Mouse (Mus musculus) liver, adult 2 months (tissue): ENCODE measurements around the gene Epb41l3. TPM values are rescaled to one million over a fixed set of nuclear protein-coding genes. Genes with fewer than 3 reads are reported as not detected.

Experiments
- DNase-seq: peaks from one replicate; pipeline ENCODE4 v3.0.0-alpha.2; 2011; ENCODE audit warnings: low read depth, low spot score; ENCODE audit errors: extremely low read depth
- H3K27ac ChIP-seq: fragments of 200-500 bp; replicated peaks from 2 replicates; pipeline ENCODE4 v1.5.1; 2012; ENCODE audit warnings: low read depth, mild to moderate bottlenecking, control low read depth, inconsistent platforms, low read length; ENCODE audit not compliant: insufficient read depth
- H3K27me3 ChIP-seq: fragments of 200-500 bp; 2 replicates; pipeline ENCODE4 v1.6.1; 2012; ENCODE audit warnings: mild to moderate bottlenecking, moderate library complexity, low read length, inconsistent platforms; ENCODE audit not compliant: control insufficient read depth, insufficient read depth
- H3K36me3 ChIP-seq: fragments of 200-500 bp; 2 replicates; pipeline ENCODE4 v1.6.1; 2012; ENCODE audit warnings: low read length, inconsistent platforms; ENCODE audit not compliant: control insufficient read depth, insufficient read depth
- H3K4me1 ChIP-seq: fragments of 200-500 bp; 2 replicates; pipeline ENCODE4 v1.6.1; 2011; ENCODE audit warnings: low read length; ENCODE audit not compliant: control insufficient read depth, insufficient read depth
- H3K4me3 ChIP-seq: fragments of 200-500 bp; 2 replicates; pipeline ENCODE4 v1.5.1; 2011; ENCODE audit warnings: low read depth, mild to moderate bottlenecking, control low read depth, low read length, moderate library complexity; ENCODE audit not compliant: insufficient read depth
- H3K79me2 ChIP-seq: fragments of 200-500 bp; 2 replicates; pipeline ENCODE4 v1.6.1; 2012; ENCODE audit warnings: inconsistent platforms, mild to moderate bottlenecking, low read length, moderate library complexity; ENCODE audit not compliant: control insufficient read depth, insufficient read depth
- H3K9ac ChIP-seq: fragments of 200-500 bp; 2 replicates; pipeline ENCODE4 v1.6.1; 2012; ENCODE audit warnings: low read depth, mild to moderate bottlenecking, control low read depth, inconsistent platforms, low read length
- CTCF ChIP-seq: fragments of 200-500 bp; IDR thresholded peaks from 2 replicates; pipeline ENCODE4 v1.5.1; 2011; ENCODE audit warnings: low read depth, low read length, control low read depth
- POLR2A ChIP-seq: fragments of 200-500 bp; IDR thresholded peaks from 2 replicates; pipeline ENCODE4 v1.6.1; 2011; ENCODE audit warnings: low read length, control low read depth; ENCODE audit not compliant: insufficient read depth; ENCODE audit errors: extremely low read depth
- WGBS: fragments of 180-500 bp; shearing (Covaris S2); methylation state at CpG from one replicate; pipeline ENCODE4 v1.1.7; 2018; 5-methylcytosine and 5-hydroxymethylcytosine counted together
- polyA plus RNA-seq: library from polyadenylated mRNA; depleted of rRNA; stranded (reverse); fragments of >200 nt; gene quantifications from 2 replicates; pipeline ENCODE4 v1.2.3, GENCODE M21; 2012
- total RNA-seq: library from RNA; depleted of rRNA; stranded (reverse); fragments of >200 nt; gene quantifications from 2 replicates; pipeline ENCODE4 v1.2.3, GENCODE M21; 2014

The Epb41l3 gene
- total and polyA plus RNA-seq, 2 experiments: 0.69 to 3.6 TPM

GRCm38 (mm10) chr17:69059760-69060159, 15.7 kb upstream of the Epb41l3 start:
- no peaks in the 10 kb centered on the region for H3K4me1 ChIP-seq
- H3K36me3 ChIP-seq: no peaks in the 10 kb centered on the region
- H3K4me3 ChIP-seq: no peak overlapping the region
- H3K79me2 ChIP-seq: no peaks in the 10 kb centered on the region
- no peak overlapping the region for H3K9ac ChIP-seq
- no peaks in the 10 kb centered on the region for H3K27me3 ChIP-seq
- WGBS: 83% methylated on average over 7 of the region's 7 CpGs
- no peak for DNase-seq
- no peak for TF ChIP-seq POLR2A
- TF ChIP-seq CTCF: no peak
- no peak overlapping the region for H3K27ac ChIP-seq

DNA sequence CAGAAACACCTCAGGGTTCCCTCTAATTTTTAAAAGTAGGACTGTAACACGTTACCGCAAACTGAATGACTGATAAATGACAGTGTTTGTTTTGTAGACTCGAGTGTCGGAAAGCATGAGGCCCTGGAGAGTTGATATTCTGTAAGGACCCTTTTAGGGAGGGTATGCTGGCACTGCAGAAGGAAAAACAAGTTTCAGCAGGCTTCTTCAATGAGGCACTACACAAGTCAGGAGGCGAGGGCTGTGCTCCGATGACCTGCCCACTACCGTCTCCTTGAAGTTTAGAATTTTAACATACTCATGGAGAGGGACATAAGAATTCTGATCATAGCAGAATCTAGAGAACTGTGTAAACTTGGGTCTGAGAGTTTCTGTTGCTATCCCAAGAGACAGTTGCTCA, 15.1 kb upstream of the Epb41l3 start:
- WGBS: 83% methylated on average over 7 of the region's 7 CpGs
- H3K4me3 ChIP-seq: no peak overlapping the region
- no peak for DNase-seq
- no peaks in the 10 kb centered on the region for H3K79me2 ChIP-seq
- no peak overlapping the region for H3K9ac ChIP-seq
- H3K27ac ChIP-seq: no peak overlapping the region
- TF ChIP-seq CTCF (no peak), POLR2A (no peak)
- H3K36me3 ChIP-seq: no peaks in the 10 kb centered on the region
- no peaks in the 10 kb centered on the region for H3K27me3 ChIP-seq
- H3K4me1 ChIP-seq: no peaks in the 10 kb centered on the region

DNA sequence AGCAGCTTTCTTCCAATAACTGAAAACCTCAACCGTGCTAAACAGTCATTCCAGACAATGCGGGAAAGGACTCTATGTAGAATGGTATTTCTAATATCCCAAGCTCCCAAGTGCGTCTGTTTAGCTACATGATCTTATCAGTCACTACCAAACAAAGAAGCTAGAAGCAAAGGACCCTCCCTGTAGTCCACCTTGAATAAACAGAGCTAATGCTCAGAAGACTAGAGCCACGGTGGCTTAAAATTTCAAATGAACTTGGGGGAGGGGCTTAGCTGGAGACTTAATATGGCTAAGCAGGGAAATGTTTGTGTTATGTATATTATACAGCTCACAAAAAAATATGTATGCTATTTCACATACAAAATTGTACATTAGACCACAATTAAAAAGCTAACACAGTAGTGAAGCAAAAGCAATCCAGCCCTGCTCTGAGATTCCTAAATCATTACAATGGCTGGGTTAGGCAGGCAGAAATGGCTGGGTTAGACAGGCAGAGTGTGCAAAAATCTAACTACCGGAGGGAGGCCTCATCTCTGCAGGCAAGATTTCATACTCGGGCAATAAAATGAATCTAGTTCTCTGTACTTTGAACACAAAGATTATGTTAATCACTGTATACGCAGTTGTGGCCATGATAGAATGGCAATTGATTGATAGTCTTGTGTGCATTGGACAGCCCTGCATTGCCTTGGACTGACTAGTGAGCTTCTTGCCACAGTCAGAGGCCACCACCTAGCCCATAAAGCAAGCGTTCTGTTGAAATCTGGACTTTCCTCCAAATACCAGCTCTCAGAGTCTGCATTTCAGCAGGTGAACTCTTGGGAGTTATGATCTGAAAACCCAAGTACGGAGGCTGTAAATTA, 13.4 kb upstream of the Epb41l3 start:
- no peaks in the 10 kb centered on the region for H3K27me3 ChIP-seq
- no peak for TF ChIP-seq CTCF
- no peak for TF ChIP-seq POLR2A
- no peak overlapping the region for H3K9ac ChIP-seq
- H3K27ac ChIP-seq: no peak overlapping the region
- no peaks in the 10 kb centered on the region for H3K79me2 ChIP-seq
- H3K4me1 ChIP-seq: no peaks in the 10 kb centered on the region
- WGBS: 61% methylated on average over 9 of the region's 9 CpGs
- DNase-seq: no peak
- H3K4me3 ChIP-seq: no peak overlapping the region
- no peaks in the 10 kb centered on the region for H3K36me3 ChIP-seq

DNA sequence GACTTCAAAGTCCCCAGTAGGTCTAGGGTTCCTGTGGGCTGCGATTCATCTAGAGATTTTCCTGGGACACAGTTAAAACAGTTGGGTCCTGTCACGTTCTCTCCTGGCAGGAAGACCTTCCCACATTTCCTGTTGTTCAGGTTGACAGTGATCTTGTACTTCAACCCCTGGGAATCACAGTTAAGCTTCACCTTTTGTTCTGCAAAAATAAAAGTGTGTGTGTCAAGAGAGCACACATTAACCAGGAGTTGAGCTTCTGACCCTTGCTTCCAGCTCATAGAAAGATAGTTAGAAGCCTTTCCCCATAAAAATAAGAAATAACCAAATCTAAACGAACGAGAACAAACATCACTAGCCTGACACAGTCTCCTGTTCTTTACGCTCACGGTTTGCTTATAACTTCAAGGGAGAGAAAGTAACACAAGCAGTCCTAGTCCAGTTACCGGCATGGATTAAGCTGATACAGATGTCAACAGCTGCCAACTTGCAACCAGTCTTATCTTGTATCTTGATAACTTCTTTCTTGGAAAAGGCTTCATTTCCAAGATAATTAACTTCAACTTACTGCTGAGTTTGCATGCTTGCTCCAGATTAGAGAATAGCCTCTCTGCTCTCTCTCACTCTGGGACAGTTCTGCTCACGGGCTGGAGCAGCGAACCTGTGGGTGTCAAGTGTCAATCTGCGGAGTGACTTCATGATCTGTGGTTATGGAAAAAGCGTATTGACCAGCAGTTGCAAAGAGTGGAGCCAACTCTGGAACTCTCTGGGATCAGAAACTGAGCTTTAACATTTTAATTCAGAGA, 7.3 kb upstream of the Epb41l3 start:
- Histone ChIP-seq H3K4me3 (no peak overlapping the region), H3K27me3 (no peaks in the 10 kb centered on the region), H3K4me1 (no peaks in the 10 kb centered on the region), H3K9ac (no peak overlapping the region), H3K79me2 (no peaks in the 10 kb centered on the region), H3K27ac (no peak overlapping the region), H3K36me3 (no peaks in the 10 kb centered on the region)
- TF ChIP-seq CTCF (no peak), POLR2A (no peak)
- DNase-seq: no peak
- WGBS: 26% methylated on average over 11 of the region's 11 CpGs

GRCm38 (mm10) chr17:69074095-69074494, 1.4 kb upstream of the Epb41l3 start:
- DNase-seq: peak; percentile 30
- 43% methylated on average over 4 of the region's 4 CpGs for WGBS

More at GRCm38 (mm10) chr17:69074095-69074494, 1.4 kb upstream of the Epb41l3 start:
- TF ChIP-seq CTCF: no peak
- no peak for TF ChIP-seq POLR2A
- H3K9ac ChIP-seq: no peak overlapping the region
- peaks cover 8% of the 10 kb centered on the region; the same call in 1 of the 2 replicates for H3K27me3 ChIP-seq
- H3K27ac ChIP-seq: no peak overlapping the region
- H3K4me3 ChIP-seq: no peak overlapping the region
- H3K36me3 ChIP-seq: no peaks in the 10 kb centered on the region
- H3K79me2 ChIP-seq: no peaks in the 10 kb centered on the region
- H3K4me1 ChIP-seq: no peaks in the 10 kb centered on the region
